Mouse (Mus musculus) mouse trophoblast stem cell (cell line): Measurements from ENCODE around the gene Eipr1.

Experiments used
- in situ Hi-C, 2 experiments: fragments of 300-500 bp; cut with MseI, MboI; formaldehyde crosslinking; loops; 2 replicates in 1 of 2; 3 replicates in 1 of 2; pipeline ENCODE4 v1.15.1; 2025

The Eipr1 gene

DNA sequence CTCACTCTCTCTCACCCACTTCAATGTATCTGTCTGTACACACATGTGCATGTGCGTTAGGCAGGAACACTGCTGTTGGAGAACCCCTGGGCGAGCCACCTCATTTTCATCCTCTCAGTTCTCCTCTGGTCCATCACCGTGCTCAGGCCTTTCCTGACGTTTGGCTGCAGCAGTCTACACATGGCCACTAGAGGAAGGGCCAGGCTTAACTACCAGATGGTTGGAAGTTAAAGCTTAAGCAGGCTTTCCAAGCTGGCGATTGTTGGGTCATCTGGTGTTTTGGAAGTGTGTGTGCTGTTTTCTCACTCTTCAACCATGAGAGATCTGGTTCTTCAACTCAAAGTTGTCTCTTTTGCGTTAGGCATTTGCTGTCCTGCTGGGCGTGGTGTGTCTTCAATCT, 71.9 kb downstream of the Eipr1 start:
- in situ Hi-C loops = no loop called here

DNA sequence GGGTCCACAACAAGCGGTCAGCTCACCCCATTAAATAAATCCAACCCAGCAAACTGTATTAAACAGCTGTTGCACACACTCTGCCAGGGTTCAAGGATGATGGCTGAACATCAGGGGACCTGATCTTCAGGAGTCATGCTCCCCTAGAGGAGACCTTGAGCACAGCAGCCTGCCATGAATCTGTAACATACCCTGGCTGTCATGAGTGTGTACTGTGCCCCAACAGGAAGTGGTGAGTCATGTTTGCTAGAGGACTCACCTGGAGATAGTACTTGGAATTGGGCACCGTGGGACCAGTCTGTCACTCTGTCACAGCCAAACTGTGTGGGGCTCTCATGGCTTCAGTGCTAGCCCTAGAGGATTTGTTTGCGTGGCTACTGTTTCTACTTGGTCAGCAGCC, 77.9 kb downstream of the Eipr1 start:
- in situ Hi-C loops = no loop called here

DNA sequence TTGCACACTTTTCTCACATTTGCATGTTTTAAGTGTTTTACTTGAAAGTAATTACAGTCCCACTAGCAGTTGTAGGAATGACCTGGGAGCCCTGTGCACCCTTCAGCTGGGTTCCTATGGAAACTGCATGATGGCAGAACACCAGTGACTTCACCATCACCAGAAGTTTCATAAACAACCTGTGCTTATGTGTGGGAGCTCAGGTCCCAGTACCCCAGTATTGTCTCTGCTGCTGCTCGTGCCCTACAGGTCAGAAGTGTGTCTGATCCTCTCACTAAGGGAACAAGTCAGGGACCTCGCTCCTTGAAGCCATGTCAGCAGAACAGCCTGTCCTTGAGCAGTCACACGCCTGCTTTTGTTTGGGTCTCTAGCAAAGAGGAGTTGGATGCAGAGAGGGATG, 78.9 kb downstream of the Eipr1 start:
- in situ Hi-C loops = no loop called here

DNA sequence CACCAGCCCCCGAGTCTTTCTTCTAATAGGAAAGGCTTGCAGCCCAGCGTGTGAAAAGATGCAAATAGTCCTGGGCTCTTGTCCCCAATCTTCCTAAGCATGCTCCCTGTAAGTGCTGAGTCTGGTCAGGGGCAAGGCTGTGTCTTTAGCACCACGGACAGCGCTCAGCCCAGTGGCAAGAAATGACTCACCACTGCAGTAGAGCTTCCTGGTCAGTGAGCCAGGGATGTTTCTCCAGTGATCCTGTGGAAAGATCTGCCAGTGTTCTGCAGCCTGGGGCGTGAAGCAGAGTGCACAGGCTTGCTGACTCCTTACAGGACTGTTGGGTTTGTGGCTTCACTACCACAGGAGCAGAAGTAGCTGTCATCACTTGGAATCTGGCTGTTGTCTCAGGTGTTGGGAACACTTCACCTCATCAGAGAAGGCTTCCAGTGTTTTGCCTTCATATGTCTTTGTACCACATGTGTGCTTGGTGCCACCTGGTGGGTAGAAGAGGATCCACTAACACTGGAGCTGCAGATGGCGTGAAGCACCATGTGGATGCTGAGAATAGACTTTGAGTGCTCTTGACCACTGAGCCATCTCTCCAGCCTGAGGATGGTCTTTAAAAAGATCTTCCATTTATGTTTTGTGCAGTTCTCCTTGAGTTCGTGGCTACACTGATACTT, 79.6 kb downstream of the Eipr1 start:
- in situ Hi-C loops = no loop called here

DNA sequence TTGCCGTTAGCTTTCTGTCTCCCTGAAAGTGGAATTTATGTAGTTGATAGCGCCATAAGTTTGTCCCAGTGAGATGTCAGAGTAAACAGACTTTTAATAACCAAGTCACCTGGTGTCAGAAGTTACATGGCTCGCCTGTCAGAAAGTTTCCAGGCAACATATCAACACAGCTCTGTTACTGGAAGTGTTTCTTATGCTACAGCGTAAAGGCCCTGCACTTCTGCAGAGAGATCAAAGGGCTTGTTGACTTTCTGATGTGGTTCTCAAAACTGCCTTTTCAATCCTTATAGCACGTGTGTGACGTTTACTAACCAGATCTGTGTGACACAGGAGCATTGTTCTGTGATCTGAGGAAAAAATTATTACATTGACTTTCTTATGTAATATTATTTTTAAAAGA, 82.7 kb downstream of the Eipr1 start:
- in situ Hi-C loops = no loop called here

DNA sequence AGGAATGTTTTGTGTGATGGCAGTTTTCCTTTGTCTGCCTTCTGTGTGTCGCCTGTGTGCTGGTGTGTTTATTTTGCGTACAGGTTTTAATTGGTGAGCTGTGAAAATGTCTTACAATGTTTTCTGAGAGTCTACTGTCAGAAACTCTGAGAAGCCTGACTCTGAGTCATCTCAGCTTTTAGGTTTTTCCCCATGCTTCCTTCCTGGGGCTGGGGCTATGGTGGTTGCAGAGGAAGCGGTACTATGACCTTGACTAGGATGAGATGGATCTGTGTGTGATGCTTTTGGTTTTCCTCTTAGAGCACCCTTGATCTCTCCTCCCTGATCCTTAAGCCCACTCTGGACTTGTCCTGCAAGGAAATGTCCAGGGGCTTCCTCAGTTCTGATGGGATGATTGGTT, 84.1 kb downstream of the Eipr1 start:
- in situ Hi-C loops = no loop called here

DNA sequence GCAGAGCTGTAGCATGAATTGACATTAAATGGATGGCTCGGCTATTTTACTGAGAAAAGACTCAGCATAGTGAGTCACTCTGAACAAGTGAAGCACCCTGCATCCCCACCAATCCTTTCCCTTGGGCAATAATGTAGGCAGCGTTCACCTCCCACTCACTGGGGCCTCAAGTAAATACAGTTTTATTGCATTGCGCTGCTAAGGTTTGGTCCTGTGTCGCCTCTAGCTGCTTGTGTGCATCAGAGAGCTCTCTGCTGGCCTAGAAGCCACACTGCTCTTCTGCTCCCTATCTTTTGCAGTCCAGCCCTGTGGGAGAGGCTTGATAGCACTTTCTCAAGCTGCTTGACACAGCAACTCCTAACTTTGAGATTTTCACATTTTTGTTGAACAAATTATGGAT, 86.7 kb downstream of the Eipr1 start:
- in situ Hi-C loops = no loop called here

DNA sequence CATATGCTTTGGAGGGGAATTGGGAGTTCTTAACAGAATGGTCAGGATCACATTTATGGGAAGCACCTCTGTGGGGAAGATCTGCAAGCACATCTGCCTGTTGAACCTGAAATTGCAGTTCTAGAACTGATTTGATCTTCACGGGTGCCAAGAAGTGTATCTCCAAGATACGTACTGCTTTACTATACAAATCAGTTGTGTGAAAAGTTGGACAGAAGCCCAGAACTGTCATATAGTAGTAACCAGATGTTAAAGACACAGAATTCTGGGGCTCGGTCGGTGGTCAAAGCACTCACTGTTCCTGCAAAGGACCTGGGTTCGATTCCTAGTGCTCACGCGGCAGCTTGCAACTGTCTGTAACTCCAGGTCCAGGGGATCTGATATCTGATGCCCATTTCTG, 87.4 kb downstream of the Eipr1 start:
- in situ Hi-C loops = no loop called here

DNA sequence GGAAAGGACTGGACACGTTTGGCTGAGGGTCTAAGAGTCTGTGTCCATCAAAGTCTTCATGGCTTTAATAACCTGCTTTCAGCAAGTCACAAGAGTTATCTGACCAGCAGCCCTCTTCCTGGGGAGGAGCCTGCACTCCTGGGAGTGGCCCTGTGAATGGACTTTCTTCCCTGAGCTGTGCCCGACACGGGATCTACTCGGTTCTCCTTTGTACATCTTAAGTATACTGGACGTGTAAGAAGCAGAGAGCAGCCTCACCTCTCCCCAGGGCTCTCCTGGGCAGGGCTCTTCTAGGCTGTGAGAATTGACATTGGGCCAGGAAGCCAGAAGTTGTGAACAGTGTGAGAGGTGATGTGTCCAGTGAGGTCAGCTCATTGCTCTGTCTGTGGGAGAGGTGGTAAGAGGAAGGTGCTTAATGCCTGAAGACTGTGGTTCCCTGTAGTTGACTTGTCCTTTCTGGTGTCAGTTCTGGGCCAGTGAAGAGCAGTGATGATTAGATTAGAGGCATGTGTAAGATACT, 89.6 kb downstream of the Eipr1 start:
- in situ Hi-C loops = no loop called here

DNA sequence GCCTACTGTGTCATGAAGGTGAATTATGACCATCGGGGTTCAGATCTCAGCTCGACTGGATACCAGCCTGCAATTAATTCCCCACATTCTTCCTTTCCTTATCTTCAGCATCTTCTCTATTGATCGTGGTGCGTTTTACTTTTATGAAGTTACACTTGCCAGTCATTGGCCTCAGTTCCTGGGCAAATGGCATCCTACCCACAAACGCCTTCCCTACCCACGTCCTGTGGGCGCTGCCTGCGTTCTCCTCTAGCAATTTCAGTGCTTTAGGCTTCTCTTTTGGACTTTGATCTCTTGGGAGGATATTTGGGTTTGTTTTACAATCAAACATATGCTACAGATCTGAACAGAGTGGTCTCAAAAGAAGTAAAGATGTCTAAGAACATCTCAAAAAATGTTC, 94.2 kb downstream of the Eipr1 start:
- in situ Hi-C loops = no loop called here

DNA sequence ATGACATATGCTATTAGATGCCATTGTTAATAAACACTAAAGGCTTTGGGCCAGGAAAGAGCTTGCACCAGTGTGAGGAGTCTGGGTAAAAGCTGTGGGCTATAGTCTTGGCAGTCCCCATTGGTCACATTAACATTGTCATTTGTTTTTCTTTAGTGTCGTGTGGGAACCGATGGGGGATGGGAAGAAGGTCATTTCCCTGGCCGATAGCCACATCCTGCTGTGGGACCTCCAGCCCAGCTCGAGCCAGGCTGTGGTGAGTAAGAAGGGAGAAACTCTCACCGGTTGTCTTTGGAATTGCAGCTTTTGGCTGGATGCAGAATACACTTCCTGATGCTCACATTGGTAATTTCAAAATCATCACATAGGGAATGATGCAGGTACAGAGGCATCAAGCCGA, 95.8 kb downstream of the Eipr1 start:
- in situ Hi-C loops = no loop called here

DNA sequence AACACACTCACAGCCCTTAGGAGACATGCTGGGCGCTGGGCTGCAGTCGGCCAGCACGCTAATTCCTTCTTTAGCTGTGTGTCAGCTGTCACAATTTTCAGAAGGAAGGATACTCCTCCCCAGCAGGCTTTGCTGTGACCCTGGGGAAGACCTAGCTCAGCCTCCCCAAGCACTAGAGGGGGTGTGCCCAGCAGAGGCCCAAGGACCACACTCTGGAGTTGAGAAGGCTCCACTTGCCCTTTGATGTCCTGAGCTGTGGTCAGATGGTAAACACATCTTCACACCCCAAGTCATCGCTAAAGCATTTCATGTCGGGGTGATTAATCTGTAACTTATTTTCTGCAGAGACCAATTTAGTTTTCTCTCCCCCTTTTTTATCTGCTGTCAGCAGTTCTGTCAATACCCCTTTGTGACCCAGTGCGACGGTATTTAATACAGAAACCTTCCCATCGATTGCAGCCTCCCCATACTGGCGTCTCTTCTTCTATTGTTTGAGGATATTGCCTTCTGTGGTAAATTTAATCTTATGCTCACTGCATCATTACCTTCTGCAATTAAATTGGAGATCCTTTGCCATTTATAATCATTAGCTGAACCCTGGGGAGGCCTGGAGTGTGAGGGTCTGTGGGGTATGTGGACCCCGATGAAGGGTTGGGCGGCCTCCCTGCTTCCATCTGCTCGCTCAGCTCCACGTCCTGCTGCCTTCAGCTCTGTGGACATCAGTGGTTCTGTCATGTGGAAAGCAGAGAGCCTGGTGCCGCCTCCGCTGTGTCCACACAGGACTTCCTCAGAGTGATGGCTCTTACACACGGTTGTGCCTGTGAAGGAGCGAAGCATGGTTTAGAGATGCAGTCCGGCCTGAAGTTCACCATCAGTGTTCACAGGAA, 97.4 kb downstream of the Eipr1 start:
- in situ Hi-C loops = no loop called here

DNA sequence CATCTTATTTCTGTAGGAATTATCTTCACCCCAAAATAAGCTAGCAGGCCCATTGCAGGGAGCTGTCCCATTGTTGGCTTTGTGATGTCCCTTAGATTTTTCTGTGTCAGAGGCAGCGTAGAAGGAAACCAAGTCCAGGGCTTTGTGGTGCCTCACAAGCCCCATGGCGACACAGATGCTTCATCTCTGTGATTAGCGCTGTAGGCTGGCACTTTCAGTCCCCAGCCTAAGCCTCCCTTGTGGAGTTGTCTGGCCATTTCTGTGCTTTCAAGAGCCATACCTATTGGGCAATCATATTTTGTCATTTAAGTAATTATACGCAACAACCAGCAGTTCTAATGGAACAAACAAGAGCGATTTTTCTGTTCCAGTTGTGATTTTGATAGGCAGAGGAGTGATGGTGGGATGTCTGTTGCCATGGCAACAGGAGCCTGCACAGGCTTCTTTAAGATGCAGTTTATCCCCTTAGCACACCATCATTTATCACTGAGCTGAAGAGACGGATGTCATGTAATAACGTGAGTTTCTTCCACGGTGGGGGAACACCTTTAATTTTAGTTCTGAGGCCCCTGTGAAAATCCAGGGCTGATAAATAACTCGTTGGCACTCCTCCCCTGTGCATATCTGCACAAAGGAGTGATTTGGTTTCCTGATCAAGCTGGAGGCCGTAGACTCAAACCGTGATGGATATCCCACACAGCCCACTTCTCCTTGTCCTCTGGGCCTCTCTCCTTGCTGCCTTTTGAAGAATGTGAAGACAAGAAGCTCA, 108.1 kb downstream of the Eipr1 start:
- in situ Hi-C loops = no loop called here

DNA sequence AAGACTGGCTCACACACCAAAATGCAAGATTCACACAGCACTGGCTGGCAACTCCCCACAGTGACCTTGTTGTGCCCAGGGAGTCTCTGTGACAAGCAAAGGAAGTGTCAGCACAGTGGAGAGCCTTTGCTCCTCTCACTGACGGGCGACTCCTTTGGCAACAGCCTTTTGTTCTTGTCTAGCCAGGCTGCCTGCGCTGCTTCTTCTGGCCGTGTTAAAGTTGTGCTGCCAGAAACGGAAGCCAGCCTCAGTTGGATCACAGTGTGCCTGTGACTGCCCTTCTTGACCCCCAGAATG, 108.6 kb downstream of the Eipr1 start:
- in situ Hi-C loops = no loop called here

DNA sequence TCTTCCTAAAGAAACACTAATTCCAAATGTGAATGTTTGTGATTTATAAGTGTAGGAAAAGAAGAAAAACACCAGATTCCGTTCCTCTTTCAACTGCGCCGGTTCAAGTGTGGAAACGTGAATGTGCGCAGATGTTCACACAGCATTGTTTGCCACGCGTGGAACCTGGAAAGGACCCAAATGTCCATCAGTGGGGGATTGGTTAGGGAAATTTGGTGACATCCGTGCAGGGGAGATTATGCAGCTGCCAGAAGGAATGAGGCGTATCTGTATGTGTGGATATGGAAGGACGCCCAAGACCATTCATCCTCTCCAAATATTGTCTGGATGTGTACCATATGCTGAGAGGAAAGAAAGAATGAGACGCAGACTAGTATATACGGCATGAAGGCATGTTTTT, 111.7 kb downstream of the Eipr1 start:
- in situ Hi-C loops = no loop called here

DNA sequence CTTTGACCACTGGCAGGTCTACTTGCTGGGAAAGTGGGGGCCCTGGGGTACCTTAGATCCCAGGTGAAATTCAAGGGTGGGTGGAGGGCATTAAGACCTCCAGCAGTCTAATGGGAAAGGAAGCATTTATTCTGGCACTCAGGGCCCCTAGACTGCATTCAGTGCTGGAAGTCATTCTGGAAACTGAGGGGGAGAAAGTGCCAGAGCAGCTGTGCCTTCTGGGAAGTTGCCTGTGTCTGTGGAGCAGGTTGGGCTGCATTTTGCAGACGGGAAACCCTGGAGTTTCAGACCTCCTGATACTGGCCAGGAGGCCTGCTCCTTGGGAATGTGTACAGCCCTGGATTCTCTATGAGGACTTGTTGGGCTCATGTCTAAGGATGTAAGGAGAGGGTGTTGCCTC, 114.5 kb downstream of the Eipr1 start:
- in situ Hi-C loops = no loop called here

DNA sequence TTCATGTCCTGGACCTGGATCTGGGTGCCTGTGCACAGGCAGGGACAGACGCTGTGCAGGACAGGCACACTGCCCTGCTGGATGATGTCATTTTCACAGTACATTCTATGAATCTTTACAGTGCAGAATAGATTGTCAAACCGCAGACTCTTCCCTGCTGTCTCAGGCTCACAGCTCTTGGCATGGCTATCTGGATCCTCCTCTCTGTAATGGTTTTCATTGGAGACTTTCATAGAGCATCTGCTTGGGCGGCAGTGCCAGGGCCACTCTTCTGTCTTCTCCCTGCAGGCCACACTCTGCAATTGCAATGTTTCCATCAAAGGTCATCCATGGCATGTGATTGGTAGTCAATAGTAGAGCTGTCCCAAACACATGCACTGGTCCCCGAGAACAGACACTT, 117.2 kb downstream of the Eipr1 start:
- in situ Hi-C loops = no loop called here

DNA sequence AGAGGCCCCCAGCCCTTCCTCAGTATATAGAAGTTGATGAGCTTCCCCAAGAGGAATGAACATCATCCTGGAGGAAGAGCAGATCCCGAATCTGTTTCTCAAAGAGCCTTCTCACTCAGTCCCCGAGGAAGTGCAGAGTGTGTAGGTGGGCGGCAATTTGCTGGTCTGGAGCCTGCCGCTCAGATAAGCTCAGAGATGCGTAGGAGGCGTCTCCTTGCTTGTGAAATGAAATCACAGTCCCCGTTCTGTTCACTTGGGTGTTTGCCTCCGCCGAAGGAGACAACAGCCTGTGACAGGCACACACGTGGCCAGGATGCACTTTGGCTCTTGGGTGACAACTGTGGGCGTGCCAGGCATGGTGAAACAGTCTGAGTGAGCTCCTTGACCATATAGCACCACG, 120.7 kb downstream of the Eipr1 start:
- in situ Hi-C loops = no loop called here

DNA sequence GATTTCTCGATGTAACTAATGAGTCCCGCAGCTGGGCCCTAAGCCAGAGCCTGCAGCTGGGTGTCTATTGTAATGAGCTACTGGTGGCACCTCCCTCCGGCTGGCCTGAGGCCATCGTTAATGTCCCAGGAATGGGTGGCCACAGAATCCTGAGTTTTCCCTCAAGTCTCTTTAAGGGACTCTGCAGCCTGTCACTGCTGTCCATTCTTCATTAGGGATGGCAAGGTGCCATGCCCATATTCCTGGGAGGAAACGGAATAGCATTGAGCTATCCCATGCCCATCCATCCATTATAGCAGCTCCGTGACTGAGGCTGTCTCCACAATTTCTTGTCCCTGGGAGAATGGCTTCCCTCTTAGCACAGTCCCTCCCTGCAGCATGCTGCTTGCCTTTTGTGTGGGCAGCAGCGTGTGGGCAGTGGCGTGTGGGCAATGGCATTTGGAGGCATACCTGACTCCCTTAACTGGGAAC, 123.2 kb downstream of the Eipr1 start:
- in situ Hi-C loops = no loop called here

DNA sequence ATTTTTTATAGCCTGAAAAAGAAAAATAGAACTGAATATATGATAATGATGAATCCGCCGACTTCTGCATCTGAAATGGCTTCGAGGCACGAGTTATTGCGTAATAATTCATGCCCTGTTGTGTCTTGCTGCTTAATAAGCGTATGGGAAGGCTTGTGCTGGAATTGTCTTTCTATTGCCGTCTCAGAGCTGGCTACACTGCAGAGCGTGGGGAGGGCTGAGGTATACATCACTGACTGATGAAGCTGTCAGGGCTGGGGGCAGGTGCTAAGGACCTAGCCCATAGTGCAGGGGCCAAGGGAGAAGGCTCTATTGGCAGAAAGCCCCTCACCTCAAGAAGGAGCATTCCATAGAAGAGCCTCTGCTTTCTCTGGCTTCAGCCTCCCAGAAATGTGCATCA, 123.9 kb downstream of the Eipr1 start:
- in situ Hi-C loops = no loop called here

DNA sequence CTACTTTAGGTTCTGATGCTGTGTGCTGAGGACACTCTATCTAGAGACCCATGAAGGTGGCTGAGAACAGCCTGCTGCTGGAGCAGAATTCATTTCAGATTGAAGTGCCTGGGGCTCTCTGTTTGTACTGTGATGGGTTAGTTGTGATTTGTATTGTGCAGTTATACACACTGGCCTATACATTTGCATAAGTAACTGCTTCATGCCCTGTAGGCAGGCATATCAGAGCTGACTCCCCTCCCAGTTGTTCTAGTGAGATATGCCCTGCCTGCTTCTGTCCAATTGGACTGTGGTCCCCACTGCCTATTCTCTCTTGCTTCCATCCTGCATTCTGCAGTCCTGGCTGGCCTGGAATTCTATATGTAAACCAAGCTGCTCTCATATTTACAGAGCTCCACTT, 128.9 kb downstream of the Eipr1 start:
- in situ Hi-C loops = no loop called here

DNA sequence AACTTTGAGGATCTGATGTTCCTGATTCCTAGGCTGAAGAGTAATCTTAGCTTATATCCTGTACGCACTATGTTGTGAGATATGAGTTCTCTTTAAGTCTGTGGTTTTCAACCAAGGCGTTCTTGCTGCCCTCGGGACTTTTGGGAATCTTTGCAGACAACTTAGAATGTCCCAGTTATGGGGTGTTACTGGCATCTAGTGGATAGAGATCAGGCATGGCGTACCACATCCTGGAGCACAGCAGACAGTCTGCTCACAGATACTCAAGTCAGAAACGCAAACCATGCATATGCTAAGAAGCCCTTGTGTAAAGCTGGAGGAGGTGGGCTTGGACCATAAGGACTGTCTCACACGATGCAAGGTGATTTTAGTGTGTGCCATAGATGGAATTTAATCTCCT, 136.1 kb downstream of the Eipr1 start:
- in situ Hi-C loops = no loop called here
